Mouse (Mus musculus): ENCODE measurements around the gene Wfdc2.
"Not testable (repeated sequence)": the region's sequence is repeated elsewhere in the genome, so short reads cannot be mapped to it uniquely, and the experiment has no call there.

Wfdc2 gene

DNA sequence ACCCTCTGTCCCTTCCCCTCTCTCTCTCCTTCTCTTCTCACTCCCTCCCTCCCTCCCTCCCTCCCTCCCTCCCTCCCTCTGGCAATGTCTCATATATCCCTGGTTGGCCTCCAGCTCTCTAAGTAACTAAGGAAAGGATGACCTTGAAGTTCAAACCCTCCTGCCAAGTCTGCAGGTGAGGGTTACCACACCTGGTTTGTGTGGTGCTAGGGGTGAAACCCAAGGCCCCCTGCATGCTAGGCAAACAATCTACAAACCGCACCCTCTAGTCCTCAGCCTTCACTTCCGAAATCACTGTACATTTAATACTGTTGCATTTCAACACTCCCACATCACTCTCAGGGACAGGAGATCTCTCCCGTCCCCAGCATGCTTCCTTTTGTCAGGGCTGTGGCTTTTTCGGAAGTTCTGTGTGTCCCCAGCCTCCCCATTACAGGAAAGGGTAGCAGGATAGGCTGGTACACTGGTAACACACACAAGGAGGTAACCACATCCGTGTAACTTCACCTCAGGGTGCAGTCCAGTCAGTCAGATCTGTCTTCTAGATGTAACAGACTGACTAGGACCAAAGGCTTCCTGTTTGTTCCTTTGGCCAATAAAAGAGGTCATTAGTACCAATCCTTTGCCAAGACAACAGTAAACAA is 17.6 kb upstream of the Wfdc2 start:
- DNase-seq (ENCODE audit: low read depth in 2 of 2, low spot score in 2 of 2), result no peak

DNA sequence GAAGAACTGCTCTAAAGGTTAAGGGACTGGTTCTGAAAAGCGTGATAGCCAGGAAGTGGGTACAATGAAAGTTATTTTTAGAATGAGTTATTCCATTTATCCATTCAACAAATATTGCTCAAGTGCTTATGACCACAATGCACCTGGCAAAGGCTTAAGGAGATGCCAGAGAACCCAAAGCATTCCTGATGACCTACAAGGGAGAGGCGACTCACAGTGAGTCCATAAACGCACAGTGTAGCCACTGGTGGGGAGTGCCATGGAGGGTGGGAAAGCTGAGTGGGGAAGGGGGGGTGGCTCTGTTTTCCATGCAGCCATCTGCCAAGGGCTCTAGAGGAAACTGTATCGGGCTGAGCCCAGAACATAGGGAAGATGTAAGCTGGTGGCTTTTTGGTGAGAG is 12.9 kb upstream of the Wfdc2 start:
- no peak for DNase-seq (ENCODE audit: low read depth in 2 of 2, low spot score in 2 of 2)

DNA sequence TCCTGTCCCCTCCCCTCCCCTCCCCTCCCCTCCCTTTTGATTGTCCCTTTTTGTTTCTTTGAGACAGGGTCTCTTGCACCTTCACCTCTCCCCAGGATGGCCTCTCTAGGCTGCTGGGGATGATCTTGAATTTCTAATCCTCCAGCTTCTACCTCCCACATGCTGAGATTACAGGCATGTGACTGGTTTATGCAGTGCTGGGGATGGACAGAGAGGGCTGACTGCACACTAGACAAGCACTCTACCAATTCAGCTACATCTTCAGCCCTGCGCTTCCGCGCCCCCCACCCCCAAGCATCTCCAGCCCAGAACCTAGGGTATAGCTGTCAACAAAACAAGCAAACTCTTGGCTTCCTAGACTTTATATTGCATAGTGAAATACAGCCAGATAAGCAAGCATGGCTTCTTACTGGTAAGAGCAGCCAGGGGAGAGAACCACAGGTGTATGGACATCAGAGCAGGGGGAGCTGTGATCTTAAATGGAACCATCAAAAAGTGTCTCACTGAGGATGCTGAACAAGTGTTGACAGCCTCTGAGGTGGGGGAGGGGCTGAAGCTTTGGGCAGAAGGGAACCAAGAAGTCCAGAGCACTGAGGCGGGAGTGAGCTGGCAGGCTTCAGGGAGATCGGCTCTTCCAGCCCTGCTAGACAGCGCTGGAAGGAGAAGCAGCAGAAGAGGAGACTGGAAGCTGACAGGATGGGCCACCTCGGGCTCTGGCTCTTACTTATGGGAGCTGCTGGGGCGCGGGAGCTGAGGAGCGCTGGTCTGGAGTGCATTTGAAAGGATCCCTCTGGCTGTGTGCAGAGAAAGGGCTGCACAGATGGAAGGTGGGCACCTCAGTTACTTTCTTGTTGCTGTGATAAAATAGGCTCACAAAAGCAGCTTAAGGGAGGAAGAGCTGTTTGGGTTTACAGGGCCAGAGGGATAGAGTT is 12.0 kb upstream of the Wfdc2 start:
- no peak for DNase-seq (ENCODE audit: low read depth in 2 of 2, low spot score in 2 of 2)

DNA sequence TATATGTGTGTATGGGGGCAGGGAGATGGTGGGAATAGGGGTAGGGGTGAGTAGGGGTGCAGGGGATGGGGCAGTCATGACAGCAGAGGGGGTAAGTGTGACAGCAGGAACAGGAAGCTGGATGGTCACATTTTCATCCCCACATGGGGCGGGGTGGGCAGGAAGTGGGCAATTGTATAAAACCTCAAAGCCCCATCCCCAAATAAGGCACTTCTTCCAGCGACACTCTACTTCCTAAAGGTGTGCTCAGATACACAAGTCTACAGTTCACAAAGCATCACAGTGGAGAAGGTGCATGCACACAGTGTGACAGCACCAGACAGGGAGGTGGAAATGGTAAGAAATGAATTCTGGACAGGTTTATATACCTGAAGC is 11.3 kb upstream of the Wfdc2 start:
- DNase-seq (ENCODE audit: low read depth in 2 of 2, low spot score in 2 of 2), result no peak

DNA sequence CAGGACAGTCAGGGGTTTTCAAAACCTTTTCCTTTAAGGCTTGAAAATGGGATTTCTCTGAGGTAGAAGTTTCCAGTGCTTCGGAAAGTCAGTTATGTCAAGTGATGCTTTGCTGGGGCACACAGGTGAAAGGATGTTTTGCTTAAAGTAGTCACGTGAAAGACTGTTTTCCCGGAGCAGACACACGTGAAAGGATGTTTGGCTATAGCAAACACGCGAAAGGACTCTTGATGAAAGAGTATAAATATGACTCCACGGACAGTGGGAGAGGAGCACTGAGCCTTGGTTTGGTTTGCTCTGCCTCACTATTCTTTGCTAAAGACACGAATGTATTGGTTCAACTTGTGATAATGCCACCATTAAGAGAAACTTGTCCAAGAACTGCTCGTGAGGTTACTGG is 10.7 kb upstream of the Wfdc2 start:
- no peak for DNase-seq (ENCODE audit: low read depth in 2 of 2, low spot score in 2 of 2)

DNA sequence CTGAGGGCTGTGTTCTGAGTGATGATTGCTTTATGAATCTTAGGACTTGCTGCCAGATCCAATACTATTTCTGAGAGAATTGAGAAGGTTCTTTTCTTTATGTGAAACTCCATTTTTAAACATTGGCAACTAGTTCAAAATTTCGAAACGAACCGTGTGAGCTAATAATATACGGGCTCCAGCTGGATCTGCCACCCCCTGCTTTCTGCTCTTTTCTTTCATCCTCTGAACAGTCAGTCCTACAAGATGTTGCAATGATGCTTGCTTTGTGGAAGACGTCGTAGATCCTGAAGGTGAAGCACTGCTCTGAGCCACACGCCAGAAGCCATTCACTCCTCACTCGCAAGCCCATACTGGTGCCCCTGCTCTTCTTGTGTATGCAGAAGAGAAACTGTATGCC is 3.8 kb upstream of the Wfdc2 start:
- DNase-seq (ENCODE audit: low read depth in 2 of 2, low spot score in 2 of 2), result no peak

DNA sequence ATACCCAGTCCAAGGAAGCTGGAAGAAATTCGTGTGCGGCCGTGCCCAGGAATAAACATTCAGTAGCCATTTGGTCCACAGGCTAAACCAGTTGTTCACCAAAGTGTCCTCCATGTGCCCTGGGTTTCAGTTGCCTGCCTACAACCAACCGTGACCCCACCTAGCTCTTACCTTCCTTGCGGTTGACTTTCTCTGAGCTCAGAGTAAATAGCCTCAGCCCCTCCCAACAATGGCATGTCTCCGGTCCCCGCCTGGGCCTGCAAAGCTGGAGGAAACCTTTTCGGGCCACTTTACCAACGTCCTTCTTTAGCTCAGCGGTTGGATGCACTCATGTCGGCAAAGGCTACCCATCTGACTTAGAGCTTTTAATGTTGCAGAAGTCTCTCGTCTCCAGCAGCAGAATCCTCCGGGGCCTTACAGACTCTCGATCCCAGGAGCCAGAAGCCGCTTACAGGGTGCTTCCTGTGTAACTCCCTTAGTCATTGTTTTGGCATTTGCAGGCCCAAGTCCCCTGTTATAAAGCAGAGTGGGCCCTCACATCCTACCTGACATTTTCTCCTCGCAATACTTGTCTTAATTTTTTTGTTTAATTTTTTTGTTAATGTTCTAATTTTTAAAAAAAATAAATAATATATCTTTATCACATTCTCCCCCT is 3.1 kb upstream of the Wfdc2 start:
- no peak for DNase-seq (ENCODE audit: low read depth in 2 of 2, low spot score in 2 of 2)

DNA sequence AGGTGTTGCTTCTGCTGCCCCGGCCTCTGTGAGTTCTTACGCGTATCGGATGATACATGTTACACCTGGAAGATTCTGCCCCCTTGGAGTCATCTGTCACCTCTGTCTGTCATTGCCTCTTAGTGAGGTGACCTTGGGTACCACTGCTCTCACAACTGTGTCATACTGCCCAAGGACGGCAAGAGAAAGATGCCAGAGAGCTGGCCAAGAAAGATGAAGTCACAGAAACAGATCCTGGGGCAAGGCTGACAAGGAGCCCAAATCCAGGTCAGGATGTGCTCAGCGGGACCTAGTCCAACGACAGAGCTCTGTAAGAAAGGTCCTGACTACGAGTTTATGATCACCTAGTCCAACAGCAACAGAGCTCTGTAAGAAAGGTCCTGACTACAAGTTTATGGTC is 2.1 kb upstream of the Wfdc2 start:
- no peak for DNase-seq (ENCODE audit: low read depth in 2 of 2, low spot score in 2 of 2)

DNA sequence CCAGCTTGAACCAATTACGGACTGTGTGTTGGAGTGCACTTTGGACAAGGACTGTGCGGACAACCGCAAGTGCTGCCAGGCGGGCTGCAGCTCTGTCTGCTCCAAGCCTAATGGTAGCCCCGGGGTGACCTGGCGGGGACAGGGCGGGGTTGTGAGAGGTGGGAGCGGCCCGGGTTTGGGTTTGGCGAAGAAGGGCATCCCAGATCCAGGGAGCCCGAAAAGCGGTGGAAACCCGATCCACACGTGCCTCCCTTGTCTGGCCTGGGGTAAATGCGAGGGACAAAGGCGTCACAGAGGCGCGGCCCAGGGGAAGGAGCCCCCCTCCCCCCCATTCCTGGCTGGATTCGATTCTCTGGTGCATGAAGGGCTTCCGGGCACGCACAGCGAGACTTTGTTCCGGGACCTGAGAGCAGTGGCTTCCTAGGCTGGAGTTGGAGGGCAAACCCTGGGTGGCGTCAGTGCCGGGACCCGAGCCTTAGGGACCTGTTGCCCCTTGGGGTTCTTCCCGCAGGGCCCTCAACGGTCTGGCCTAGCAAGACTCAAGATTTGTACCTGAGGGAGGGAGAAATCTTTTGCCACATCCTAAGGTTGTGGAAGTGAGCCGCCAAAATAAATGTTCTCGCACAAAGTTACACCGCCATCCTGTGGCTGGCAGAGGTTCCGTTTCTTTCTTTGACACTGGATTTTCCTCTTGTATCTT is 1.3 kb downstream of the Wfdc2 start:
- DNase-seq (ENCODE audit: low read depth in 2 of 2, low spot score in 2 of 2), result peak; percentile 17 to 39

DNA sequence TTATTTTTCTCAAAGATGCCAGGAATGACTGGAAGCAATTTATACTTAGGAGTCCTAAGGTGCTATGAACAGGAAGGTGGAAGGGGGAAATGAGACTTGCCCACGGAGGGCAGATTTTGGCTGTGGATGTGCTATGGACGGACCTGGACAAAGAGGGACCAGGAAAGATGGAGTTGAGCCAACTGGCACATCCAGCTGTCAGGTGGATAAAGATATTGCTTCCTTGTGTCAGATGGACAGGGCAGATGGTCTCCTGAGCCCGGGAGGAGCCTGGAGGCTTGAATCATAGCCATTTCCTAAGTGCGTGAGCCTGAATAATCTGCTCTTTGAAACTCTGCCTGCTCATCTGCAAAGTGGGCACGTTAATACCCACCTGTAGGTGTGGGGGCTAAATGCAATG is 2.1 kb downstream of the Wfdc2 start:
- DNase-seq (ENCODE audit: low read depth in 2 of 2, low spot score in 2 of 2), result no peak

DNA sequence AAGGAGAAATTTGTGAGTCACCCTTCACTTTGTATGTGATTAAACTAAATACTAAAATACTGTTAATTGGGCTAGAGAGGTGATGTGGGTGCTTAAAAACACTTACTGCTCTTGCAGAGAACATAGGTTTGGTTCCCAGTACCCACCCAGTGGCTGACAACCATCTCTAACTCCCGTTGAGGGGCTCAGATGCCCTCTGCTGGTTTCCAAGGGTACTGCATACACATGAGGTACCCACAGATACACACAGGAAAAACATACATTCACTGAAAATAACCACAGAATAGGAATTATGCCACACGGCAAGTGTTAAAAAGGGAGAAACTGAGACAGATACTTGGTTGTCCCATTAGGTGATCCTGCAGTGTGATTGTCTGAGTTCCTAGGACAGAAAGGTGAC is 4.8 kb downstream of the Wfdc2 start:
- no peak for DNase-seq (ENCODE audit: low read depth in 2 of 2, low spot score in 2 of 2)

DNA sequence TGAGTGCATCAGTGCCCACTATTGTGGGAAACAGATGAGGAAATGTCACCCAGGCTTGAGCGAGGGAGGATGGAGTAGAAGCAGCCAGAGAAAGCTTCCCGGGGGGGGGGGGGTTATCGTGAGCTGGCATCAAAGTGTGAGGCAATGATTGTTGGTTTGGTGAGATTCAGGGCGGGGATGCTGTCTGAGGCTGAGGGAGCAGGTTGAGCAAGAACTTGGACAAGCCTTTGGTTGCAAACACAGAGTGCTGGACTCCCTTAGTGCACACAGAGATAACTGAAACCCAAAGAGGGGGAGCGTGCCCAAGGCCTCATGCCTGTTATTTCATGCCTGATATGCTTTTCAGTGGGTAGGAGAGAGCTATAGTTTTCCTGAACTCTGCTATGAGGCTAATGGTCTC is 5.2 kb downstream of the Wfdc2 start:
- DNase-seq (ENCODE audit: low read depth in 2 of 2, low spot score in 2 of 2), result no peak

DNA sequence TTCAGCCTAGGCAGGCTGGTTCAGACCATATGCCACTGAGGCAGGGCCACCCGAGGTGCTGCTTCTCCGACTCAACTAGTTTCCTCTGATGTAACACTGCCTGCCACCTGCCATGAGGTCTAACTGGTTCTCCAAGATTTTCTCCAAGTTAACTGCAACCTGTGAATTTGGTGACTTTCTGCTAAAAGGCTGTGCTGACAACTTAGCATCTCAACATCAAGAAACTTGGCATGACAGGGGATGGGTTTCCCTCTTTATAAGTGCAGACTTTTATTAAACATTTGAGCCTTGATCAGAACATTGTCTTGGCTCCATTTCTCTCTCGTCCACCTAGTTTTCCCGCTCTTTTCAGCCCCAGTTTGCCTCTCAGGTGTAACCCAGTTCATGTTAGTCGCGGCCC is 11.1 kb downstream of the Wfdc2 start, which contains the start of gene Spint3:
Gene Spint3 (minus strand): TSS at position 101 of the 400 bp plus-strand sequence.
- DNase-seq (ENCODE audit: low read depth in 2 of 2, low spot score in 2 of 2), result not testable (repeated sequence)

DNA sequence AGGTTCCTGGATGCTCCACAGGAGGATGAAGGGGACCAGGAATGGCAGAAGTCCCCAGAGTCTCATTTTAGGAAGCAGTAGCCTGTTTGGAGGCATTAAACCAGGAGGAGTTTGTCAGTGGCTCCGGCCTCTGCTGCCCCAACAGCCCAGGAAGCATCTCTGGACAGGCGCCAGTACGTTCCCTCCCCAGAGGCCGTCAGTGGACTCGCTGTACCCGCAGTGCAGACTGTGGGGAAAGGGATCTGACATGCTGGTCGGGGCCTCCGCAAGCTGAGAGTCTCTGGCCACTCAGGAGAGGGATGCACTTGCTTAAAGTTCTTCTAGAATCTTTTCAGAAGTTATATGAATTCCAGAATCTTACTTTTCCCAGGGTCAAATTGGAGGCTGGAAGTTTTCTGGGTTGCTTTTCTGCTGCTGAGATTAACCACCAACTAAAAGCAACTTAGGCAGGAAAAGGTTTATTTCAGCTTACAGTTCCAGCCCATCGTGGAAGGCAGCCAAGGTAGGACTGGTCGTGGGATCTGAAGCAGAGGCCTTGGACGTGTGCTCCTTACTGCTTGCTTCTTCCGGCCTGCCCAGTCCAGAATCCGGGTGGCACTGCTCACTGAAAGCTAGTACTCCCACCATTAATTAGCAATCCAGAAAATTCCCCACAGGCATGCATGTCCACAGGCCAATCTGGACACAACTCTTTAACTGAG is 23.0 kb downstream of the Wfdc2 start, which contains the start of gene Wfdc6a:
Gene Wfdc6a (minus strand): TSS at position 423 of the 701 bp plus-strand sequence.
- DNase-seq (ENCODE audit: low read depth in 2 of 2, low spot score in 2 of 2), result not testable (repeated sequence)

DNA sequence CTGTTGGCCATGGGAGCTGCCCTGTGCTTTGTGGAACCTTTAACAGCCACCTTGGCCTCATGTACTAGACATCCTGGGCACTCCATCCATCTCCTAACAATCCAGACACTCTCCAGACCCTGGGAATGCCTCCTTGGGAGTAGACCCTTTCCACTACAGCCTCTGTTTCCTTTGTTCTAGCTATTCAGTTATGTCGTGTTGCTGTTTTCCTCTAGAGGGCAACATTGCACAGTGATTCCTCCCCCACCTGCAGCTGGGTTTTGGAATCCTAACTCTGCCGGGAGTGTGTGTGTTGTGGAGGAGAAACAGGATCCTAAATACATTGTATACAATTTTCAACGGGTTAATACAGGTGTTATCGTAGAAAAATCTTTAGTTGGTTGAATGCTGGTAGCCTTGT is 29.8 kb downstream of the Wfdc2 start:
- DNase-seq (ENCODE audit: low read depth in 2 of 2, low spot score in 2 of 2), result no peak

DNA sequence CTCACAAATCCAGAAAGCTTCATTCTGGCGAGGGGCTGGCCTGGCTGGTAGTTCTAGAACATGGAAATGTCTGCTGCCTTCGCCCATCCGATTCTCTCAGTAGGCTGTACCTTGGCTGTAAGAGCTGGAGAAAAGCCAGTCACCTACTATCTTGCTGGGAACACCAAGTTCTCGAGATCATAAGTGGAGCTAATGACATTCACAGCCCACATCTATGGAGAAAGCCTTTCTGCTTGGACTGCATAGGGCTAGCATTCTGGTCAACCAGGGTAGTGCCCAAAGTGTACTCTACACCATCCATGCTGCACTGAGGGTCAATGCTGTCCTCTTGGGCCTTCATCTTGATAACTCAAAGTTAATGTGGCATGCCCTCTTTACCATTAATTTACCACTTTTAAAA is 31.3 kb downstream of the Wfdc2 start, which contains the start of gene Eppin:
Gene Eppin (minus strand): TSS at position 101 of the 400 bp plus-strand sequence.
- DNase-seq (ENCODE audit: low read depth in 2 of 2, low spot score in 2 of 2), result no peak

DNA sequence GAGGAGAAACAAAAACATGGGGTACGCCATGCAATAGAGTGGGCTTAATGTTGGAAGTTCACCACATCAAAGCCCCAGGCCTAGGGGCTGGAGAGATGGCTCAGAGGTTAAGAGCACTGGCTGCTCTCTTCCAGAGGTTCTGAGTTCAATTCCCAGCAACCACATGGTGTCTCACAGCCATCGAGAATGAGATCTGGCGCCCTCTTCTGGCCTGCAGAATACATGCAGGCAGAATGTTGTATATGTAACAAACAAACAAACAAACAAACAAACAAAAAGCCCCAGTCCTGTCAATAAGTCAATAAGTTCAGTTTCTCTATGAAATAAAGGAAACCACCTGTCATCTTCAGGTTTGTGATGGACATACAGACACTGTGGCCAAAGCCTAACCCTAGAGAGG is 38.0 kb downstream of the Wfdc2 start:
- no peak for DNase-seq (ENCODE audit: low read depth in 2 of 2, low spot score in 2 of 2)

DNA sequence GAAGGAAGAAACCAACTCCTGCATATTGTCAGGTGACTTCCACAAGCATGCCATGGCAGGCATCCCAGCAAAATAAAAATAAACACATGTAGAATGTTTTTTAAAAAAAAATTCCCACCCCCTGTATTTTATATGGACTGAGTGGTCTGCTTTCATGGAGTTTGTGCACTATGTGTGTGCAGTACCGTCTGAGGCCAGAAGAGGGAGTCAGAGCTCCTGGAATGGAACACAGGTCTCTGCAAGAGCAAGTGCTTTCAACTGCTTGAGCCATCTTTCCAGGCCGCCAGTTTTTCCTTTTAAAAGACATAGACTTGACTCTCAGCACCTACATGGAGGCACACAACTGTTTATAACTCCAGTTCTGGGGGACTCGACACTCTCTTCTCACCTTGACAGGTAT is 41.3 kb downstream of the Wfdc2 start:
- DNase-seq (ENCODE audit: low read depth in 2 of 2, low spot score in 2 of 2), result no peak

DNA sequence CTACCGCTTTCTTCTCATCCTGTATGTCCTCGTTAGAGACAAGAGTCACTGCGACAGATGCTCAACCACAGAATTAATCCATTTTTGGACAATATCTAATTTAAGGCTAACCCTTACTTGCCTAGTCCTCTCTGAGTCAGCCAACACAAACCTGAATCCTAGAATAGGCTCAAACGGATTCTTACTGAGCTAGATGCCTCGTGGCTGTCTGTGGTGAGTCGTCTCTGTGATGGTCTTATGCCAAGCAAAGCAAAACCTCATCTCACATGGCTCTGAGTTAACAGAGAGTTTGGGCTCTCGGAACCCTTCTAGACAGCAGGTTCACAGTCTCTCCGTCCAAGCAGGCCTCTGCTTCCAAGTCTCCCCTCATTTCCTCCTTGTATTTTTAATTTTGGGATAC is 42.2 kb downstream of the Wfdc2 start:
- no peak for DNase-seq (ENCODE audit: low read depth in 2 of 2, low spot score in 2 of 2)

DNA sequence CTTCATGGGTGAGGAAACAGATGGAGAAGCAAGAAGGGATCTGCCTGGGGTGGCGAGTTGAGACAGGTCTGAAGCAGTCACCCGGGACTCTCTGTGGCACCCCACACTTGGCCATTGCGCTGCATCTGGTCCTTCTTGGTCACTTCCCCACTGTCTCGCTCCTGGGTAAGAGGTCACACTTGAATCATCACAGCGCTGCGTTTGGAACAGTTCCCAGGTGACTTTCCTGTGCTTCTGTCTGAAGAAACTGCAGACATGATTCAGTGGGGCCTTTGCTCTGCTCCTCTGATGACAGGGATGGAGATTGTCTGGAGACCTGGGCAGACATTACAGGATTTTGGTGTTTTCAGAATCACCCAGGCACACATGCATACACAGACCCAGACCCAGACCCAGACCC is 46.6 kb downstream of the Wfdc2 start:
- no peak for DNase-seq (ENCODE audit: low read depth in 2 of 2, low spot score in 2 of 2)

DNA sequence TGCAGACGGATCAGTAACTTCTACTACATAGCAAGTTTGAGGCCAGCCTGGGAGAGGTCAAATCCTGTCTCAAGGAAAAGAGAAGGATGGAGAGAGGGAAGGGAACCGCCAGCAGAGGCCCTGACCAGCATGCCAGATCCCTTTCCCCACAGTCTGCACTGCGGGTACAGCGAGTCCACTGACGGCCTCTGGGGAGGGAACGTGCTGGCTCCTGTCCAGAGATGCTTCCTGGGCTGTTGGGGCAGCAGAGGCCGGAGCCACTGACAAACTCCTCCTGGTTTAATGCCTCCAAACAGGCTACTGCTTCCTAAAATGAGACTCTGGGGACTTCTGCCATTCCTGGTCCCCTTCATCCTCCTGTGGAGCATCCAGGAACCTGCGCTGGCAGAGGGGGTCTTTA is 51.3 kb downstream of the Wfdc2 start, which contains the start of the genes Wfdc6b and Wfdc8:
Gene Wfdc6b (plus strand): TSS at position 52 of the 400 bp plus-strand sequence.
Gene Wfdc8 (minus strand): TSS at position 156 of the 400 bp plus-strand sequence.
- DNase-seq (ENCODE audit: low read depth in 2 of 2, low spot score in 2 of 2), result not testable (repeated sequence)

Data from CD8-positive naive resting alpha-beta T cell, adult 2 months (primary cell).